Mouse (Mus musculus) lung, postnatal 0 days (tissue): Measurements from ENCODE around the gene Tas2r144.

Source experiments
- CTCF ChIP-seq: IDR thresholded peaks from 2 replicates; pipeline ENCODE4 v1.5.1; 2016; ENCODE audit warnings: antibody characterized with exemption, mild to moderate bottlenecking
- EP300 ChIP-seq: IDR thresholded peaks from 2 replicates; pipeline ENCODE4 v1.6.1; 2016; ENCODE audit warnings: antibody characterized with exemption, mild to moderate bottlenecking, control low read depth

DNA sequence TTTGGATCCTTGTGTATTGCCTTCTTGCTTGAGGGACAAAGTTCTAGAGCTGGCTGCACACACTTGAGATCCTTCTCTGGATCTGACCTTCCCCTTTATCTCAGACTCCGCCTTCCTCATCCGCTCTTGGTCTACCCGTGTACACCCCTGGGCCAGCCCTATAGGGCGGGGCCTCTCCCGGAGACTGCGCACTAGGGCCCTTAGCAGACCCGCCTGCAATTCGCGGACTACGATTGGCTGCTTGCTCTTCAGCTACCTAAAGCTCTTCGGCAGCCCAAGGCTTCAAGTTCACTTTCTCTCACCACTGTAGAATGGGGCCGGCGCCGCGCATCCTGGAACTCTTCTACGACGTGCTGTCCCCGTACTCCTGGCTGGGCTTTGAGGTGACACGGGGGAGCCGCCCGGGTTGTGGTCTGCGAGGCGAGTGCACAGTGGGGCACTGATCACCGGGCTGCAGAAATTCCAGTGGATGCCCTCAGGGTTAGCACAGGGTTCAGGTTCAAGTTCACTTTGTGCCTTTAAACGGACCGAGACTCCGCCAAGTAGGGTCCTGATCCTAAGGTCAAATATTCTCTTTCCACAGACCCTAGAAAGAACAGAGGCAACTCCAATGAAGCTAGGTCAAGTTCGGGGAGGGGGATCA, 30.7 kb downstream of the Tas2r144 start, which contains the start of gene Gstk1:
- TF ChIP-seq CTCF: no peak
- no peak for TF ChIP-seq EP300
